Mouse (Mus musculus) erythroblast, embryonic 14.5 days (primary cell): Measurements from ENCODE around the gene Vmn2r90.

Source experiments
- GATA1 ChIP-seq: IDR thresholded peaks from 2 replicates; pipeline ENCODE4 v1.6.1; 2012; ENCODE audit warnings: low read length, inconsistent platforms, mixed read lengths
- TAL1 ChIP-seq: IDR thresholded peaks from 3 replicates; pipeline ENCODE4 v1.6.1; 2012; ENCODE audit warnings: low read length, inconsistent platforms, mixed read lengths

DNA sequence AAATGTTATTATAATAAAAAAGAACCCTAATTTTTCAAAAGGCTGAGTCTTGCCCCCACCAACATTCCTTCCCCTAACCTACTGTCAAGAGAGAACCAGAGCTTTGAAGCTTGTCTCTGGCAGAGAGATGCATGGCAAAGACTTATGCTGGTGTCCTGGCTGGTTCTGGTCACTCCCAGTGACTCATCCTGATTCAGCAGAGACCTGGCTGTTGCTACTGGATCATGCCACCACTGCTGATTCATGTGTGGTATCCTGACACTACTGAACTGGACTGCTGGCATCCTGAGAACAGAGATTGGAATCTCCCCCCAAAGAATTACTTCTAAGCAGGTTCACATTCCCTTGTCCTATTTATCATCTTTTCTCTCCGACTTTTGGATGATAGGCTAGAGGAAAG lies 60.7 kb downstream of the Vmn2r90 start:
- TF ChIP-seq TAL1 = no peak
- TF ChIP-seq GATA1 = no peak
